Mouse (Mus musculus) erythroblast, adult 5-6 weeks (primary cell): ENCODE measurements at regions not wholly inside any gene's neighbourhood (a gene's known extent, or its start where the extent isn't known, plus 50 kb on each side); places are given as distances from the start of the nearest gene placed in this dataset.
"Not testable (repeated sequence)": the region's sequence is repeated elsewhere in the genome, so short reads cannot be mapped to it uniquely, and the experiment has no call there.

ENCODE experiments used
- ATAC-seq: replicated peaks from 2 replicates; pipeline ENCODE4 v1.8.0; 2016; ENCODE audit warnings: moderate number of reproducible peaks, mild to moderate bottlenecking, moderate TSS enrichment, inconsistent platforms; ENCODE audit not compliant: poor library complexity, low FRiP score, severe bottlenecking

- ATAC-seq = no peak
Observed at GRCm38 (mm10) chr9:83728428-83728827, 77.6 kb downstream of the Elovl4 start.

- ATAC-seq = peak; percentile 78
Observed at GRCm38 (mm10) chr9:83727462-83728189, 78.5 kb downstream of the Elovl4 start.

- no peak for ATAC-seq
Observed at GRCm38 (mm10) chr9:83726979-83727378, 79.1 kb downstream of the Elovl4 start.

- ATAC-seq = no peak
Observed at GRCm38 (mm10) chr9:83726105-83726504, 80.0 kb downstream of the Elovl4 start.

- no peak for ATAC-seq
Observed at GRCm38 (mm10) chr9:83725545-83725944, 80.5 kb downstream of the Elovl4 start.

GRCm38 (mm10) chr9:83720982-83721381 lies 85.1 kb downstream of the Elovl4 start:
- no peak for ATAC-seq

GRCm38 (mm10) chr9:83719811-83720210 lies 86.3 kb downstream of the Elovl4 start:
- no peak for ATAC-seq

GRCm38 (mm10) chr9:83718084-83718483 lies 88.0 kb downstream of the Elovl4 start:
- not testable (repeated sequence) for ATAC-seq

GRCm38 (mm10) chr9:83716101-83716763 lies 89.8 kb downstream of the Elovl4 start:
- no peak for ATAC-seq

GRCm38 (mm10) chr9:83707361-83707760 lies 98.7 kb downstream of the Elovl4 start:
- ATAC-seq = no peak

GRCm38 (mm10) chr9:83706071-83706470 lies 100.0 kb downstream of the Elovl4 start:
- no peak for ATAC-seq

- ATAC-seq = no peak
Observed at GRCm38 (mm10) chr9:83704186-83704585, 101.9 kb downstream of the Elovl4 start.

- no peak for ATAC-seq
Observed at GRCm38 (mm10) chr9:83700916-83701315, 105.2 kb downstream of the Elovl4 start.

- no peak for ATAC-seq
Observed at GRCm38 (mm10) chr9:83700056-83700455, 106.0 kb downstream of the Elovl4 start.

- peak; percentile 52; the same call in 1 of the 2 replicates for ATAC-seq
Observed at GRCm38 (mm10) chr9:83691332-83692198, 114.5 kb downstream of the Elovl4 start.
